Mouse (Mus musculus) thymus, adult 2 months (tissue): ENCODE measurements around the gene Gm20388. TPM values are rescaled to one million over a fixed set of nuclear protein-coding genes. Genes with fewer than 3 reads are reported as not detected.

Experiments
- DNase-seq: peaks from one replicate; pipeline ENCODE4 v3.0.0; 2021
- H3K27ac ChIP-seq: fragments of 200-500 bp; 2 replicates; pipeline ENCODE4 v1.5.1; 2012; ENCODE audit warnings: low read length, control low read depth; ENCODE audit not compliant: control insufficient read depth, insufficient read depth
- H3K27me3 ChIP-seq: fragments of 200-500 bp; 2 replicates; pipeline ENCODE4 v1.6.1; 2012; ENCODE audit warnings: mild to moderate bottlenecking, low read length, moderate library complexity, mixed read lengths; ENCODE audit not compliant: control insufficient read depth, insufficient read depth
- H3K36me3 ChIP-seq: fragments of 200-500 bp; 2 replicates; pipeline ENCODE4 v1.6.1; 2012; ENCODE audit warnings: mild to moderate bottlenecking, low read length, moderate library complexity; ENCODE audit not compliant: control insufficient read depth, insufficient read depth
- H3K4me1 ChIP-seq: fragments of 200-500 bp; replicated peaks from 2 replicates; pipeline ENCODE4 v1.6.1; 2012; ENCODE audit warnings: low read length; ENCODE audit not compliant: control insufficient read depth, insufficient read depth
- H3K4me3 ChIP-seq: fragments of 200-500 bp; 2 replicates; pipeline ENCODE4 v1.5.1; 2012; ENCODE audit warnings: mild to moderate bottlenecking, low read length, control low read depth, moderate library complexity; ENCODE audit not compliant: control insufficient read depth, insufficient read depth
- CTCF ChIP-seq: fragments of 200-500 bp; IDR thresholded peaks from 2 replicates; pipeline ENCODE4 v1.5.1; 2012; ENCODE audit warnings: mild to moderate bottlenecking, control low read depth, low read length, moderate library complexity, borderline replicate concordance; ENCODE audit not compliant: control insufficient read depth, poor library complexity, insufficient read depth; ENCODE audit errors: extremely low read depth
- POLR2A ChIP-seq: fragments of 200-500 bp; IDR thresholded peaks from 2 replicates; pipeline ENCODE4 v1.6.1; 2012; ENCODE audit warnings: mild to moderate bottlenecking, low read length, control low read depth, moderate library complexity; ENCODE audit not compliant: control insufficient read depth, poor library complexity, insufficient read depth; ENCODE audit errors: extremely low read depth
- WGBS: fragments of 180-500 bp; shearing (Covaris S2); methylation state at CpG from one replicate; pipeline ENCODE4 v1.1.7; 2018; 5-methylcytosine and 5-hydroxymethylcytosine counted together
- polyA plus RNA-seq: library from polyadenylated mRNA; depleted of rRNA; stranded (reverse); fragments of >200 nt; gene quantifications from 2 replicates; pipeline ENCODE4 v1.2.3, GENCODE M21; 2012

The Gm20388 gene
- polyA plus RNA-seq, 1 experiment = 103 TPM

- no peak for DNase-seq
- Histone ChIP-seq H3K4me1 (no peaks in the 10 kb centered on the region), H3K27ac (no peak overlapping the region), H3K36me3 (peaks cover 60% of the 10 kb centered on the region), H3K4me3 (no peak overlapping the region), H3K27me3 (no peaks in the 10 kb centered on the region)
- no peak for TF ChIP-seq CTCF
- TF ChIP-seq POLR2A = no peak
- 89% methylated on average over 13 of the region's 13 CpGs for WGBS
Observed at GRCm38 (mm10) chr8:121978670-121979069, 2068.0 kb downstream of the Gm20388 start.

DNA sequence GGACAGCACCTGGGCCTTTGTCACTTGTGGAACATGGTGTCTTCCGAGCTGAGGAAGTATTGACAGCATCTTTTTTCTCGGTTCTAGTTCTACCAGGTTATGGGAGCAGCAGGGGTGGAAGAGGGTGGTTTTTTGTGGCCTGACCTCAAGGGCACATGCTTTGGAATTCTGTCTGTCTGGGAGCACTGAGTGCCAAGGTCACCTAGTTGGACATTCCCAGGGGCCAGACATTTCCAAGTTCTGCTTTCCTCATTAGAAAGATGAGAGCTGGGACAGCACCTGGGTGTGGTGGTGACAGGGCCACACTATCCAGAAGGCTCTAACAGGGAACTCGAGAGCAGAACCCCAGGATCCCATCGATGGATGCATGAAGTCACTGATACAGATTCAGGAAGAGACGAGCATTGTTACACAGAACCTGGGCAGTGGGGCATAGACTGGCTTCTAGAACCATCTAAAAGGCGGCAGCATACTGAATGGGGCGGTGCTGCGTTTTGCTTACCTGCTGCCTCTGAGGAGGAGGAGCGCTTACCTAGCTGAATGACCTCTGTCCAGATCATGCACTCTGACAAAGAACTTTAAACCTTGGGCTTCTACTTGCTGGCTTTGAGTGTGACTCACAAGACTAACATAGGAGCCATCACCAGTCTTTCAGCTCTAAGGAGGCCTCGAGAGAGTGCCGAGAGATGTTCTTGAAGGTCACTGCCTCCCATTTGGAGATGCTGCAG is 2070.3 kb downstream of the Gm20388 start:
- no peak for TF ChIP-seq POLR2A
- TF ChIP-seq CTCF = no peak
- Histone ChIP-seq H3K27ac (no peak overlapping the region), H3K4me3 (no peak overlapping the region), H3K4me1 (no peaks in the 10 kb centered on the region), H3K36me3 (peaks cover 55% of the 10 kb centered on the region), H3K27me3 (no peaks in the 10 kb centered on the region)
- 95% methylated on average over 11 of the region's 11 CpGs for WGBS
- DNase-seq = no peak

- Histone ChIP-seq H3K4me1 (no peaks in the 10 kb centered on the region), H3K27ac (no peak overlapping the region), H3K27me3 (no peaks in the 10 kb centered on the region), H3K36me3 (peaks cover 49% of the 10 kb centered on the region), H3K4me3 (no peak overlapping the region)
- no peak for DNase-seq
- TF ChIP-seq POLR2A = no peak
- no peak for TF ChIP-seq CTCF
- 93% methylated on average over 7 of the region's 7 CpGs for WGBS
Observed at GRCm38 (mm10) chr8:121981520-121981895, 2070.9 kb downstream of the Gm20388 start.

DNA sequence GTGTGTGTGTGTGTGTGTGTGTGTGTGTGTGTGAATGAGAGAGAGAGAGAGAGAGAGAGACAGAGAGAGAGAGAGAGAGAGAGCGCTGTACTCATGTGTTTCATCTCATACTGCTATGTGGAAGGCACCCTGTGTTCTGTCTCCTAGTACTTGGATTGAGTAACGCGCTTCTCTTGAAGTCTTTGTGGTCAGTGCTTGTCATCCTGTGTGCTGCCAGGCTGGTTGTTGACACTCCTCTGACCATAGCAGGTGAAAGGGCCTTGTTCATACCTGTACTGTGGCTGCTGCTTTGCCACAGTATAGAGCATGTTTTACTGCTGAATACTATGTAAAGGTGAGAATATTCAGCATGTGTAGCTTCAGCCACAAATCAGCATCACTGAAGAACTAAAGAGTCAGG is 2075.0 kb downstream of the Gm20388 start:
- no peak overlapping the region for H3K4me3 ChIP-seq

DNA sequence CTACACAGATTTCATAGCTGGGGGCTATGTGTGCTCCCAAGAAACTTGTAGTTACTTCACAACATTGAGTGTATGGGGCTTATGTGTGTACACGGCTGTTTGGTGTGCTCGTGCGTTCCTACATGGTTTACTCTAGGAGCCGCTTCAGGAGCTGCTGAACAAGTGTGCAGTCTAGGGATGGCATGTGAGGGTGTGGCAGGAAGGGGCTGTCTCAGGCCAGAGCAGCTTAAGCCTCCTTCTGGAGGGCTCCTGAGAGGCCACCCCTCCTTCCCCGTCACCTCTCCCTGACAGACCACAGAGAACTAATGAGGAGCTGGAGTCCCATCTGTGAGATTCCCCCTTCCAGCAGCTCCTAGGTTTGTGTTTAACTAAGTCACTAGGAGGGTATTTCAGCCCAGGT is 2077.3 kb downstream of the Gm20388 start:
- no peak for DNase-seq
- peaks cover 21% of the 10 kb centered on the region for H3K36me3 ChIP-seq

More for the DNA sequence above, 2075.0 kb downstream of the Gm20388 start:
- Histone ChIP-seq H3K27ac (no peak overlapping the region), H3K36me3 (peaks cover 34% of the 10 kb centered on the region), H3K27me3 (no peaks in the 10 kb centered on the region), H3K4me1 (no peaks in the 10 kb centered on the region)
- WGBS = 96% methylated on average over 3 of the region's 3 CpGs
- TF ChIP-seq CTCF (no peak), POLR2A (no peak)
- no peak for DNase-seq

GRCm38 (mm10) chr8:121990506-121991255 is 2080.0 kb downstream of the Gm20388 start:
- no peak for DNase-seq
- H3K36me3 ChIP-seq = peaks cover 19% of the 10 kb centered on the region
- H3K4me3 ChIP-seq = no peak overlapping the region
- no peak overlapping the region for H3K27ac ChIP-seq
- 93% methylated on average over 9 of the region's 9 CpGs for WGBS
- H3K27me3 ChIP-seq = no peaks in the 10 kb centered on the region
- H3K4me1 ChIP-seq = no peaks in the 10 kb centered on the region; the same call in 1 of the 2 replicates
- TF ChIP-seq POLR2A (no peak), CTCF (no peak)

More for the DNA sequence above, 2077.3 kb downstream of the Gm20388 start:
- no peaks in the 10 kb centered on the region; the same call in 1 of the 2 replicates for H3K4me1 ChIP-seq
- no peak for TF ChIP-seq CTCF
- no peak for TF ChIP-seq POLR2A
- no peak overlapping the region for H3K4me3 ChIP-seq
- H3K27me3 ChIP-seq = no peaks in the 10 kb centered on the region
- H3K27ac ChIP-seq = no peak overlapping the region
- 97% methylated on average over 5 of the region's 5 CpGs for WGBS
